Mouse (Mus musculus) spleen, adult 12 weeks (tissue): ENCODE data around the gene Ankrd1.

Experiments
- DNase-seq: peaks from one replicate; pipeline ENCODE4 v3.0.0; 2022; ENCODE audit warnings: low spot score

The Ankrd1 gene

DNA sequence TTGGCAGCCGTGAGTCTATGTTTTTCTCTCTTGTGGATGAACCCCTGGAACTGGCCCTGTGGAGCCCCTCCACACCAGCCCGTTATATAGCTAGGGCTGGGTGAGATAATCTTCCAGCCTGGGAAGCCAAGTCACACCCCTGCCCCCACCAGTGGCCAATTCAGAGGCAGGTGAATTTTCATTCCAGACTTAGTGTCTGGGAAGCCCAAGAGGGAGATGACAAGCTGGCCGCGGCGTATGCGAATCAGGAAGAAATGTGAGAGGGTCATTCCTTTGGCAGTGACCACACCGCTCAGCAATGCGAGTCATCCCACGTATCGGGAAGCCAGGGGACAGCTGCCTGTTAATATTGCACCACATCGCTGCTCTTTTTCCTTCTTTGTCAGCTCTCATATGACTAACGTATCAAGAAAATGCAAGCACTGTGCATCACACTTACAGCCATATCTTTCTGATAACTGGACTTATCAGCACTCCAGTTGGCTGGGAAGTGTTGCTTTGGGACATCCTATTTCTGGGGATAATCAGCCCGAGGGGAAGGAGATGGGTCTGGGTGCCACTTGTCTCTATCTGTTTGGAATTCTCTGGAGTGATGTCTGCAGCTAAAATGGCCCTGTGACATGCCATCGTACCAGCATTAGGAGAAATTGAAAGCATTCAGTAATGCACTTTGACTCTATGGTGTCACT lies at the start of gene Ankrd1:
Gene Ankrd1 (minus strand): TSS at position 317 of the 689 bp plus-strand sequence.
- DNase-seq = no peak

DNA sequence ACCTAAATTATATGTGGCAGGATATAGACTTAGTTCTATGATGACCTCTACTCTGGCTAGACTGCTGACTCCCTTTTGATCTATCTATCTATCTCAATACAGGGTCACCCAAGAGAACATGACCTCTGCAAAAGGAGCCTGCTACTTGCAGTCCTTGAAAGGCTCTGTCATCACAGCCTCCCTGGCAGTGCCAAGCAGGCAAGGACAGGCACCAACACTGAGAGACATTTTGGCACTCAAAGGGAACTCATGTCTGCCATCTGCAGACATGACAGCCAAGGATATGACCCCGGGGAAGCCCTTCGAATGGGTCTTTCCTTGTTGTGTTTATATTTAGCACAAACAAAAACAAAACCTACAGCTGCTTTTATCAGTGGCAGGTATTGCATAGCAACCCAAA lies 49.2 kb upstream of the Ankrd1 start:
- no peak for DNase-seq

DNA sequence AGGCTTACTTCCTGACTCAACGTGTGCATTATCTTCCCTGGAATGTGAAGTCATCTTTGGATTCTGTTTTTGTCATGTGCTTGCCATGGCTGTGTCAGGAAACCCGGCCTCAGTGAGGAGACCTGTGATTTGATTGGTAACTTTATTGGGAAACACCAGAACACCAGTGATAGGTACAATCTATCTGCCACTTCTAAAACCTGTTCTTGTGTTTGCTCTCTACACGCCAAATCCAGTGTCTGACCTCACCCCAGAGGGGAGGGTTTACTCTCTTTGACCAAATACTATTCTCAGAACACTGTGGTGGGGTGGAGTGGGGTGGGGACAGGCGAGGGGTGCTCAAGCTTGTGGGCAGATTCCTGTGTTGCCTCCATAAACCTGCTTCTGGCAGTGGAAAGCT lies 48.2 kb upstream of the Ankrd1 start:
- no peak for DNase-seq

DNA sequence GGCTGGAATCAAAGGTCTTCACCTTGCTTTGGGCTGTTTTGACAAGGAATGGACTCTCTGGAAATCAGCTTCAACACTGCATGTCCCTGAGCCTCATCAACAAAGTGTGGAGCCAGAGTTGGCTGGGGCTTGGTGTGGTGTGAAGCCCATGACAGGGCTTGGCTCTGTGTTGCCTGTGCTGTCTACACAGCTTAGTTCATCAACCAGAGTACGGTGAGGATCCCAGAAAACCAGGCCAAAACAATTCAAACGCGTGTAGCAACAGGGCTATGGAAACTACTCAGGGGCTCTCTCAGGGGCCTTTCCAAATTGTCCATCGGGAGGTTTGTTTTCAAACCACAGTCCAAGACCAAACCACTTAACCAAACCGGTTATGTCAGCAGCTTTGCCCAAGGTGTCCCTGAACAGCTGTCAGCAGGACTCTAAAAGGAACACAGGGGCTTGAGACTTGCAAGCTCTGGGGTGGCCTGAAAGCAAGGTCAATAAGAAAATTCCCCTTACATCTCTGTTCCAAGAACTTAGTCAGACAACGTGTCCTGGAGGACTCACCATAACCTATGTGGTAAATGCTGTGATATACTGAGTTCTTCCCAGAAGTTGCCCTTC lies 47.5 kb upstream of the Ankrd1 start:
- DNase-seq = no peak

DNA sequence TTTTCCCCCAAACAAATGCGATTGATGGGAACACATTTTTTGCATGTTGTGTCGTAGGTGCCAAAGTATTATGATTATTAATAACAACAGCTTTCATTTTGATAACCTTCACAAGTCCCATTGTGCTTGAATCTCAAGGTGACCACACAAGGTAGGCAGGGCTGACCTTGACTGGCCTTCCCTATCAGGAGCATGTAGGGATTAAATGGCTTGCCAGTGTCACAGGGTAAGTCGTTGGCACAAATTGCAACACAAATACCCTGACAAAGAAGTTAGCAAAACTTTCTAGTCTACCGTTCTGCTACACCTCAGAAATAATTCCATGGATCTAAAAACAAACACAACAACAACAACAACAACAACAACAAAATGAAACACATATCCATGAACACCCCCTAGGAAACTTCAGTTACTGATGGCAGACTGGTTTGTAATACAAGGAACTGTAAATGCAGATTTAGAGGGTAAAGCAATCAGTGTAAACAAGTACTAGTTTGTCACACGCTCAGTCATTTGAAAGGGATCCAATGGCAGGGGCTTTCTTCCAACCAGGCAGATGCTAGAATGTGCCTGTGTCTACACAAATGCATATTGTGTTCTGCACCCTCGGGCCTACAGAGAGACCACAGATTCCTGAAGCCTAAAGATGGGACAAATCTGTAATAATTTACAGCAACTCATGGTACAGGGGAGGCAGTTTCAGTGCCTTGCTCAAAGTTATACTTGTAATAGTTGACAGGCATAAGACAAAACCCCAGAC lies 46.7 kb upstream of the Ankrd1 start:
- no peak for DNase-seq

DNA sequence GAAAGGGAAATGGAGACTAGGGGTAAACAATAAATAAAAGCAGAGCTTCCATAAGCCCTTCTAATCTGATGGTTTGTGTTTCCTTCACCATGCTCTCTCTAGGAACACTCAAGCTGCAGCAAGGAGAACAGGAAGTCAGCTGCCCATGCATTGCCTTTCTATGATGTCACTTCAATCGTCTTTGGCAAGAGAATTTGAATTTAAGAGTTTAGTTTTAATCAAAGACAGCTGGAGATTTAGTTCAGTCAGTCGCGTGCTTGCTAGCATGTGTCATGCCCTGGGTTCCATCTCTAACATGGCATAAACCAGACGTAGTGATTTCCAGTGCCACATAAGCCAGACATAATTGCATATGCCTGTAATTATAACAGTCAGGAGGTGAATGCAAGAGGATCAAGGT lies 45.5 kb upstream of the Ankrd1 start:
- no peak for DNase-seq

DNA sequence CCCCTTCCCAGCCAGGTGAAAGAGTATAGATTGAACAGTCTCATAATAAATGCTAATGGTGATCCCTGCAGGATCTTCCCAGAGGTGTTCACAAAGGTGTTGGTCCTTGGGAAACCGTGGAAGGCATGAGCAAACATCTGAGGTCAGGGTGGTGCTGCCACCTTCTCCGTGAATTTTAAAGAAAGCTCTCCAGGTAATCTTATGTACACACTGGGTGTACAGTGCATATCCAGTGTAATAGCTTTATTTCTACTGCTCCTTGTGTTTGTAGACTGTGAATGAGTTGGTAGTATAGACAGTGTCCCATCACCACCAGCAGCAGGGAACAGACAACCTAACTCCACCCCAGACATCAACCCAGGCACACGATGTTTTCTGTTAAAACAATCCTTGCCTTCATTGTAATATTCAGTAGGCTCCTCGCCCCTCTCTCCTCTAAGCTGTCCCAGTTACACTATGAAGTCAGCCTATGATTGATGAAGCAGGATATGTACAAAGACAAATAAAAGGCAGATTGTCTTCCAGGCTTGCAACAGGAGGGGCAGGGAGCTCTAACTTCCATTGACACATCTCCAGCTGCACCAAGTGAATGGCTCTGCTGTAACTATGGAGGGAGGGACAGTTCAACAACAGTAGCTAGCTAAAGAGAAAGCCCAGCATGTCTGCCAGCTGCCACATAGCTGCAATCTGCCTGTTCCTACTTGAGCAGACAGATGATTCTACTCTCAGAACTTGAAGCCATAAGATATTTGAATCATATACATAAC lies 30.5 kb upstream of the Ankrd1 start:
- no peak for DNase-seq

DNA sequence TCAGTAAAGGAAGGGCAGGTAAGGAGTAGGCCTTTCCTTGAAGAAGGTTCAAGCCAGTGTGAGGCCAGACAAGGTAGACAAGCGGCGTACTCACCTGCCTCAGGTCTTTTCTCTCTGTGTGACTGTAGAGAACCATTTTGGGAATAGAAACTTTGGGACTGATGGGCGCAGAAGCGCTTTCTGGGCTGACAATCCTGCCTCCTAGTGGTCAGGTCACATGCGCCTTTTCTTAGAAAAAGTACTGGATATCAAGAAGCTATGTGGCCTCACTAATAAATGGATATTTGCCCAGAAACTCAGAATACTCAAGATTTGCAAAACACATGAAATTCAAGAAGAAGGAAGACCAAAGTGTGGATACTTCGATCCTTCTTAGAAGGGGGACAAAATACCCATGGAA lies 28.7 kb upstream of the Ankrd1 start:
- no peak for DNase-seq

DNA sequence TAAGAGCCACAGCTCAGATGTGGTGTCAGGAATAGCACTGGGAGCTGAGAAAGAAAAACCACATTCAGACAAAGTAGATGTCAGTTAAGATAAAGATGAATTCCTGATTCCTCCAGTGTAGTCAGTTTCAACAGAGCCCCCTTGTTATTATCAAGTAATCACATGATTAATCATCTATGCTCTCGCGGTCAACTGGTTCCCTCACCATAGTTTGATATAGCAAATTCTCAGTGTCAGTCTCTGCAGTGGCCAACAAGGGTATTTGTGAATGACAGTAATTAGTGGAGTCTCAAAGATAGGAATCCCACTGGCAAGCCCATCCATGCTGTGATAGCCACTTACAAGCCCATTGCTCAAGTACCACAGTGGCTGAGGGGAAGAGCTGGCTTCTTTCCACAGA lies 23.7 kb upstream of the Ankrd1 start:
- no peak for DNase-seq

DNA sequence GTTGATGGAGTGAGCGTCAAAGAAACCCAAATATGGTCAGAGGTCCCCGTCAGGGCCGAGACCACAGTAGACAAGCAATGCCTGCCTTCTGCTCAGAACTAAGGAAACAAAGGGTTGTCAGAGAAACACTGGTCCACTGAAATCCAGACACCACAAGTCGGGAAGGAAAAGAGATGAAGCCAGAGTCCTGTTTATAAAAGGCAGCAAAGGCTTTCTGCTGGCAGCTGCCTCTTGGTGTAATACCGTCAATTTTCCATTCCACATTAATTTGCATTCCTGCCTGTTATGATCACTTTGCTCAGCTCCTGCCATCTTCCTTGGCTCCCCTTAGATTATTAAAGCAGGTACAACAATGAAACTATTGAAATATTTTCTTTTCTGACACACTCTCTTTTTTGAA lies 13.8 kb upstream of the Ankrd1 start:
- no peak for DNase-seq

DNA sequence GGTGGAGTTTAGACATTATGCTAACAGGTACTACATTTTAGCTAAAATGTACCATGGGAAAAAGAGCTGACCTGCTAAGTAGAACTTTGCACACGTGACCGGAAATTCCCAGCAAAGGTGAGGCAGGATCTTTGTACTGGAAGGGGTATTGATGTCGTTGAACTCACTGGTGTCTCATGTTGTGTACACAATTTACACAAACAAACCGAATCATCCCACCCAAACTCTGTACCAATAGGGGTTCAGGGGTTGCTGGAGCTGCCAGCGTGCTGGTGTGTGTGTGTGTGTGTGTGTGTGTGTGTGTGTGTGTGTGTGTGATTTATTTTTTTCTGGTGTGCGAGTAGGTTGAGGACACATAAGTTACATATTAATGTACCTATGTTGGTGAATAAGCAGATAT lies 13.2 kb upstream of the Ankrd1 start:
- DNase-seq = no peak

DNA sequence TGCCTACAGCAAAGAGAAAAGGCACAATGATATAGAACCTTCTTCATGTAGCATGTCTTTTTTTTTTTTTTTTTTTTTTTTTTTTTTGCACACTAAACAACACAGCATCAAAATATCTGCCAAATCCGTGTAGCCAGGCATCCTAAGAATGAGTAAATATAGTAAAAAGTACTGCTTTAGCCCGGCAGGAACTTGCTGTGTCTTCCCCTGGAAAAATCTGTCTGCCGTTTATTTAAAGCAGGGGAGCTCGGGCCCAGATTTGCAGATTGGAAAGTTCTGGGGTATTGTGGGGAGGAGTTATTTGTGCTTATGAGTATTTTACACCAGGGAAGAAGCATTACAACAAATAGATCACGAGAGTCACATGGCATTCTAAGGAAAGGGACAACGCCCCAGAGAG lies 12.1 kb upstream of the Ankrd1 start:
- no peak for DNase-seq

DNA sequence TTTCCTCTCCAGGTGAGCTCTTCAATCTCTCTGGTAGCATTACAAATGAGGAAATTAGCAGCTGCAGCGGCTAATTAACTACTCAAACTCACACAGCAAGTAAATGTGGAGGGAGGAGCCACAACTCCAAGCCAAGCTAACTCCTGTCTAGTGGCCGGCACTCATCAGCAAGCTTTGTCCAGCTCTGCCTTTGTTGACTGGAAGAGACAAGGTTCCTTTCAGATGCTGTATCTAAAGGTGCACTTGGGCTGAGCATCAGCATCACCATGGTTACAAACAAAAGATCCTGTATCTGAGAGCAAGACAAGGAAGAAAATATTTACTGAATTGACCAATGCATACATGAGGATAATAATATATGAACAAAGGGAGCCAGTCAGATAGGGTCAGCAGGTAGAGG lies 10.3 kb upstream of the Ankrd1 start:
- DNase-seq = no peak

DNA sequence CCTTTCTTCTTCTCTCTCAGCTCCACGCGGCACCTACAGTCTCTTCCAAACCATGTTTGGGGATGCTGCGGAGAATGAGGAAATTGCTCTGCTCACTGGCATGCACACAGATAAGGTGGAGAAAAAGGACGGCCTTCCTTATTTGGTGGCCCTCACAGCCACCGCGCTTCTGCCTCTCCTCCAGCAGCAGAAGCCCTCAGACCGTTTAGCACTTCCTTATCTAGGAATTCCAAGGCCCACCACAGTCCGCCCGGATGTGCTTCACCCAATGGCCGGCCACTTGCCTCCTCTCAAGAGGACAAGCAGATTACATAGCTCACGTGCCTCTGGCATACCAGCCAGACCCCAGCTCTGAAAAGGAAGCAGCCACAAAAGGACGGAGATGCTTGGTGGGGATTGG lies 9.7 kb upstream of the Ankrd1 start:
- DNase-seq = no peak

DNA sequence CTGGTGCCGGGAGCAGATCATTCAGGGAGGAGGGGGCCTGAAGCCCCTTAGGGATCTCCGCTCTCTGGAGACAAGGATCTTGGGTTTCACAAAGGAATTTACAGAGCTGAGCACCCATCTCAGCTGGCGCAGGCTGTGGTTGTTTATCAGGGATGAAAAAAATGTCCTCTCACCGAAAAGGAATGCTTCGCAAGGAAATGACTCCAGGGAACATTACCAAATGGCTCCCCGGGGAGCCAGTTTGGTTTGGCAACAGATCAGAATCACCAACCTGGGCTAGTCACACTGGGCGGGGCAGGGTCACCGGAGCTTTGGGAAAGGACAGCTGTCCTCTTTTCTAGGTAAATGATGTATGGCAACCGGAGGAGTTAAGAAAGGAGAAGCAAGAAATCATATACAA lies 9.3 kb upstream of the Ankrd1 start:
- no peak for DNase-seq

DNA sequence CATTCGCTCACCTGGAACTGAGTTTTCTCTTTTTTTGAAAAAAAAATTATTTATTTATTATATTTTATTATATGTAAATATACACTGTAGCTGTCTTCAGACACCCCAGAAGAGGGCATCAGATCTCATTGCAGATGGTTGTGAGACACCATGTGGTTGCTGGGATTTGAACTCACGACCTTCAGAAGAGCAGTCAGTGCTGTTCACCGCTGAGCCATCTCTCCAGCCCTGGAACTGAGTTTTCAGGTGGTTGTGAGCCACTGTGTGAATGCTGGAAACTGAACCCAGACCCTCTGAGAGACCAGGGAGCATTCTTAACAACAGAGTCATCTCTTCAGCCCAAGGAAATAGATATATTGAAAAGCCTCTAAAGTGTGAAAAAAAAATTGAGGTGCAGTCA lies 8.5 kb upstream of the Ankrd1 start:
- DNase-seq = no peak

DNA sequence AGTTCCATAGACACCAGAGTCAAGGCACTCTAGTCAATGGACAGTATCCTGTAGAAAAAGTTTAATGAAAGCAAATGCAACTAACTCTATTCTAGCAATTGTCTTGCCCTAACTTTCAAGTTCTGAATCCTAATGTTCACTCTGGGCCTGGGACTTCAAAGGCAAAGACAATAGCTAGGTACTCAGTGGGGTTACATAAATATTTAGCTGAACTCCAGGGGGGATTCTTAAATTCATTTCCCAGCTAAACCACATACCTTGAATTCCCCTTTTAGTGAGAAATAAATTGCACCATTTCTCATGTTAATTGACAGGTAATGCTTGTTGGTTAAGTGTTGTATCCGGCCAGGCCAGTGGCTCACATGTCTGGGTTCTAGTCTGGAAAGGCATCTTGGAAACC lies 4.3 kb upstream of the Ankrd1 start:
- no peak for DNase-seq

DNA sequence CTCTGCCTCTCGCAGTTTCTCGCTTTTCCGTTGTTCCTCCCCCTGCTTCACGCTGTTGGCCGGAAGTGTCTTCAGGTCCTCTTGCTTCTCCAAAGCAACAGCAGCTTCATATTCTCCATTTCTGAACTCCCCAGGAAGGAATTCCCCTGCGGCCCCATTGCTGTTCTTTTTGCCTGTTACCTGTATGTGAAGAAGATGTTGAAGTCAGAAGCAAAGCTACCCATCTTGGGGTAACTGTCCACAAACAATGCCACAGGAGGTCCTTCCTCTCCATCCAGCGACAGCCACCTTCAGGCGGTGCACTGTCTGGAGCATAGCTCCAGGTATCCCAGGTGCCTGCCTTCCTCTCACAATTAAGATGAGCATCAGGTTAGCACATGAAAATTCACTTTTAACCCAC lies 680 bp downstream of the Ankrd1 start:
- no peak for DNase-seq

DNA sequence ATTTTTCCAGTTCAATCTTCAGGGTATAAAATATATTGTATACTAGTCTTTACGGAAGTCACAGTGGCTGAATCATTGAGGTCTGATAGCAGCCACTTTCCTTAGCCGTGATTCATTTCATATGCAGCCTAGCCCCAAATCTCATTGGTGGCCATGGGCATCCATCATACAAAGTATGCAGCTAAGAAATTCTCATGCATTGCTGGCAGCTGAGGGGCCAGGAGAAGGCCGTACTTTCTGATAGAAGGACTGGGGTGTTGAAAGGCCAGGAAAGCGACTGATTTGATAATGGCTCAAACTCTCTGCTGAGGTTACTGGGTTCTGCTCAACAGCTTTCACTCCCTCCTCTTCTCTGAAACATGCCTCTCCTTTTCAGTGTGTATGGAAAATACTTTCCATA lies 3.7 kb downstream of the Ankrd1 start:
- no peak for DNase-seq

DNA sequence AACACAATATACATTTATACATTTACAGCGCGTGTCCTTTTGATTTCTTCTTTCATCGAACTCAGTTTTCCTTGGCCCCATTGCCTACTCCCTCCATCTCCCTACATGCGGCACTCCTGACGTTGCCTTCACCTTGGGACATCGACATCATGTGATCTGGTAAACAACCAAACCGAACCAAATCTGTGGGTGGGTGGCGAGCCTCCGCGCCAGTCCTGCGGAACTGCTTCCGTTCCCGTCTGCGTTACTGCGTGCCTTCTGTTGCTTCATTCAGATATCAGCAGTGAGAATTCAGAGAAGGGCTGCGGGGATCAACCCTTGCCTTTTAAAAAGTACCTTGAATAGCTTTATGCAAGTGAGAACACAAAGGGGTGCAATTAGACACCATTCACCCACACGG lies 7.9 kb downstream of the Ankrd1 start:
- no peak for DNase-seq

DNA sequence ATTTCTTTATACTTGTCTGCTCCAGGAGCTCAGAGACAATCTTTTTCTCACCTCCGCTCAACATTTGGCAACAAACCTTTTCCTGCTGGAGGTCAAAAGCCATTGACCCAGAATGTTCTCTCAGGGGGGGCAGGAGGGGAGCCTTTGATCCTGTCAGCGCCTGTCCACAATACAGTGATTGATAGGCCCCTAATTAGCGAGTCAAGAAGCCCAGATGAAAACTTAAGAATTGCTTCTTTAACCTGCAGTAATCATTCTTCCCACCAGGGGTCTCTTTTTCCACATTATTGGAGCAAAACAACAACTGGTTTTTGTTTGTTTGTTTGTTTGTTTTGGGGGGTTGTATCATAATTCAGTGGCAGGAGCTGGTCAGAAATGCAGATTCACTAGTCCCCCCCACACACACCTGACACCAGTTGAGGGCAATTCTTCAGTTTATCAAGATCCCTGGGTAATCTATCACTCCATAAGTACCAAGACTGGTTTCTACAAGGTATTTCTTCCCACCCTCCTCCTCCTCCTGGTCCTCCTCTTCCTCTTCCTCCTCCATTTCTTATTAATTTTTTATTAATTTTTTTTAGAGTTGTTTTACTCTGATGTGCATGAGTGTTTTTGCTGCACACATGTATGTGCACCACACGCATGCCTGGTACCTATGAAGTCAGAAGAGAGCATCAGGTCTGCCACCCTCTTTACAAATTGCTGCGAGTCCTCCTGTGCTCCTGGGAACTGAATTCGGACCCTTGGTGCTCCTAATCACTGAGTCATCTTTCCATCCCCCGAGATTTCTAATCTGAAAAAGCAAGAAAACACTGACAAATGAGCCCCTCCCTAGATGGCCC lies 8.6 kb downstream of the Ankrd1 start:
- no peak for DNase-seq

DNA sequence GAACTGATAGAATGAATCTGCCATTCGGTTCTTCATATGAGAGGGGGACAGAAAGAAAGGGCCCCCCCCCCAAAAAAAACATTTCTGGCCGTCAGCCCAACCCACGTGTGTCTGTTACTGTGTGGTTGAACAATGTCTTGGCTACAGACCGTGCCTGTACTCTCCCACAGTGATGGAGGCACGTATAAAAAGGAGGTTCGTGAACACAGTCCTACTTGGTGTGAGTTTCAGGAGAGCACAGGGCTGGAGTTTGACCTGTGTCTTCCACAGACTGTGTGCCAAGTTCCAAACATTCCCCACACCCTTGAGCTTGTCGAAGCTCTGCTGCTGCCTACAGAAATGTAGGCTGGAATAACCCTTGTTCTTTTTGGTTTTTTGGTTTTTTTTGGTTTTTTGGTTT lies 9.4 kb downstream of the Ankrd1 start:
- DNase-seq = no peak
